Mouse (Mus musculus) T-cell, adult 66 days (primary cell): ENCODE data around the gene A730009L09Rik. TPM values are rescaled to one million over a fixed set of nuclear protein-coding genes. Genes with fewer than 3 reads are reported as not detected.

ENCODE experiments used
- total RNA-seq, 2 experiments: library from RNA; stranded (reverse); gene quantifications; 3 replicates in 1 of 2; 4 replicates in 1 of 2; pipeline ENCODE4 v1.2.4; 2023

A730009L09Rik gene
- total RNA-seq = not detected

GRCm38 (mm10) chr16:84514821-84515220 lies at the start of gene A730009L09Rik:
TSS of gene A730009L09Rik (plus strand) at chr16:84515121.

Other genes with a start within 250 kb of the A730009L09Rik start
- 10 to 100 TPM; 12.5 to 19.0 TPM for gene Mrpl39, start 220.6 kb downstream of the A730009L09Rik start, total RNA-seq